Mouse (Mus musculus): ENCODE results near the gene Naa80. TPM values are rescaled to one million over a fixed set of nuclear protein-coding genes. Genes with fewer than 3 reads are reported as not detected.
A peak's percentile ranks its signal among the peaks of the same experiment; 100 is the strongest.
"Not testable (repeated sequence)": the region's sequence is repeated elsewhere in the genome, so short reads cannot be mapped to it uniquely, and the experiment has no call there.

The Naa80 gene
- polyA plus RNA-seq, 1 experiment from 2014 or later, result 15.2 TPM

- peaks cover 38% of the 10 kb centered on the region for H3K4me1 ChIP-seq (ENCODE audit: control insufficient read depth, insufficient read depth, low read length)
- peaks cover 20% of the 10 kb centered on the region for H3K36me3 ChIP-seq (ENCODE audit: control insufficient read depth, insufficient read depth, low read length)
- H3K4me2 ChIP-seq, result peak overlapping the region; percentile 93
- H3K9me3 ChIP-seq (replicated peaks; ENCODE audit: control insufficient read depth, low read length), result no peaks in the 10 kb centered on the region
- no peak overlapping the region for H3K27ac ChIP-seq (ENCODE audit: low read depth, low read length)
- WGBS (ENCODE audit: insufficient replicate concordance), result 86% methylated on average over 22 of the region's 22 CpGs
- peak overlapping the region; percentile 85 for H3K4me3 ChIP-seq (ENCODE audit: low read depth, low read length)
- H3K9ac ChIP-seq (ENCODE audit: low read depth, low read length), result peak overlapping the region; percentile 40; the same call in 1 of the 2 replicates
- ATAC-seq (replicated peaks; ENCODE audit: insufficient number of reproducible peaks, low FRiP score, low TSS enrichment), result no peak
- no peaks in the 10 kb centered on the region for H3K27me3 ChIP-seq (ENCODE audit: control insufficient read depth, insufficient read depth, low read length)
Observed at GRCm38 (mm10) chr9:107571534-107572326, 7.0 kb upstream of the Naa80 start.

GRCm38 (mm10) chr9:107572327-107572662 lies 6.4 kb upstream of the Naa80 start:
- ATAC-seq (replicated peaks; ENCODE audit: insufficient number of reproducible peaks, low FRiP score, low TSS enrichment), result no peak
- no peak overlapping the region for H3K27ac ChIP-seq (ENCODE audit: low read depth, low read length)

DNA sequence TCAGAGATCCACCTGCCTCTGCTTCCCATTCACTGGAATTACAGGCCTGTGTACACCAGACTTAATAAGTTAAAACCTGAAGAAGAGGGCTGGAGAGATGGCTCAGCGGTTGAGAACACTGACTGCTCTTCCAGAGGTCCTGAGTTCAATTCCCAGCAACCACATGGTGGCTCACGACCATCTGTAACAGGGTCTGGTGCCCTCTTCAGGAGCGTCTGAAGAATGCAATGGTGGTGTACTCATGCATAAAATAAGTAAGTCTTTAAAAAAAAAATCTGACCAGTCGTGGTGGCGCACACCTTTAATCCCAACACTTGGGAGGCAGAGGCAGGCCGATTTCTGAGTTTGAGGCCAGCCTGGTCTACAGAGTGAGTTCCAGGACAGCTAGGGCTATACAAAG lies 4.9 kb upstream of the Naa80 start:
- H3K9ac ChIP-seq (ENCODE audit: low read depth, low read length); H3K27me3 ChIP-seq (ENCODE audit: control insufficient read depth, insufficient read depth, low read length); ATAC-seq (replicated peaks; ENCODE audit: insufficient number of reproducible peaks, low FRiP score, low TSS enrichment); H3K4me2 ChIP-seq; H3K4me3 ChIP-seq (ENCODE audit: low read depth, low read length); H3K27ac ChIP-seq (ENCODE audit: low read depth, low read length); H3K9me3 ChIP-seq (replicated peaks; ENCODE audit: control insufficient read depth, low read length): not testable (repeated sequence)
- Histone ChIP-seq H3K4me1 (ENCODE audit: control insufficient read depth, insufficient read depth, low read length) (peaks cover 37% of the 10 kb centered on the region), H3K36me3 (ENCODE audit: control insufficient read depth, insufficient read depth, low read length) (peaks cover 20% of the 10 kb centered on the region)
- WGBS (ENCODE audit: insufficient replicate concordance), result 82% methylated on average over 6 of the region's 6 CpGs

More at GRCm38 (mm10) chr9:107572327-107572662, 6.4 kb upstream of the Naa80 start:
- Histone ChIP-seq H3K4me2 (no peak overlapping the region), H3K27me3 (ENCODE audit: control insufficient read depth, insufficient read depth, low read length) (no peaks in the 10 kb centered on the region), H3K36me3 (ENCODE audit: control insufficient read depth, insufficient read depth, low read length) (peaks cover 20% of the 10 kb centered on the region), H3K4me3 (ENCODE audit: low read depth, low read length) (no peak overlapping the region), H3K9ac (ENCODE audit: low read depth, low read length) (no peak overlapping the region), H3K4me1 (ENCODE audit: control insufficient read depth, insufficient read depth, low read length) (peaks cover 43% of the 10 kb centered on the region), H3K9me3 (replicated peaks; ENCODE audit: control insufficient read depth, low read length) (no peaks in the 10 kb centered on the region)
- WGBS (ENCODE audit: insufficient replicate concordance), result 91% methylated on average over 2 of the region's 2 CpGs

DNA sequence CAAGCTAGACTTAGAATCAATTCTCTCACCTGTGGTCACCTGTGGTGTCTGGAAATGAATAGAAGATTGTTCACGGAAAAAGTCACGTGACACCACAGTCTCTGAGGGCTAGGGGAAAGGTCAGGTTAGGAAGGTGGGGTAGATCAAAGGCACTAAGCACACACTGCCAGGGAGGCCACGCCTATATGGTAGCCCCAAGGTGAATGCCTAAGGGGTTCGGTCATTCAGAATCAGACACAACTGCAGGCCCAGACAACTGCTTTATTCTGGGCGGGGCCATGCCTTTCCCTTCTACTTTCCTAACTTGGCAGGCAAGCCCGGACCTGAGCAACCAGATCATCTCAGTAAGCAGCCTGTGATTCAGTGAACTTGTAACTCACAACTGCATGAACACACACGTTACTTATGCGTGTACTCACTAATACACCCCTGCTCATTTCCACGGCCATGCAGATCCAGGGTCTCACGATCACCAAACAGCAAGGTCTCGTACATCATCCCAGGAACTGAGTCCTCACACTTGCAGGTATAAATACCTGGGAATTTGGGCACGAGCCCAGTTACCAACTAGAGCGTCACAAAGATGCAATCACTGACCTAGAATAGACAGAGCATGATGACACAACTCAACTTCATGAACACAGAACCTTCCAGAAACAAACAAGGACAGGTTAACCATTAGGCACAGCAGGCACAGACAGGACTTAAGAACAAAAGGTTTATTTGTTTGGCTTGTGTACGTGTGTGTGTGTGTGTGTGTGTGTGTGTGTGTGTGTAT lies 2.9 kb upstream of the Naa80 start:
- Histone ChIP-seq H3K9ac (ENCODE audit: low read depth, low read length) (no peak overlapping the region), H3K4me2 (no peak overlapping the region; the same call in 1 of the 2 replicates), H3K27me3 (ENCODE audit: control insufficient read depth, insufficient read depth, low read length) (no peaks in the 10 kb centered on the region), H3K4me3 (ENCODE audit: low read depth, low read length) (no peak overlapping the region), H3K4me1 (ENCODE audit: control insufficient read depth, insufficient read depth, low read length) (peaks cover 25% of the 10 kb centered on the region), H3K36me3 (ENCODE audit: control insufficient read depth, insufficient read depth, low read length) (peaks cover 14% of the 10 kb centered on the region), H3K27ac (ENCODE audit: low read depth, low read length) (no peak overlapping the region), H3K9me3 (replicated peaks; ENCODE audit: control insufficient read depth, low read length) (no peaks in the 10 kb centered on the region)
- no peak for ATAC-seq (replicated peaks; ENCODE audit: insufficient number of reproducible peaks, low FRiP score, low TSS enrichment)
- 79% methylated on average over 14 of the region's 14 CpGs for WGBS (ENCODE audit: insufficient replicate concordance)

- peak within 1 kb of the TSS; percentile 64 for H3K4me2 ChIP-seq
- H3K9ac ChIP-seq (ENCODE audit: low read depth, low read length), result peak within 1 kb of the TSS; percentile 60
- H3K4me1 ChIP-seq (ENCODE audit: control insufficient read depth, insufficient read depth, low read length), result peaks cover 23% of the 10 kb centered on the region
- peaks cover 12% of the 10 kb centered on the region for H3K36me3 ChIP-seq (ENCODE audit: control insufficient read depth, insufficient read depth, low read length)
- H3K27ac ChIP-seq (ENCODE audit: low read depth, low read length), result no peak within 1 kb of the TSS
- H3K4me3 ChIP-seq (ENCODE audit: low read depth, low read length), result peak within 1 kb of the TSS; percentile 27
- H3K27me3 ChIP-seq (ENCODE audit: control insufficient read depth, insufficient read depth, low read length), result no peaks in the 10 kb centered on the region
- H3K9me3 ChIP-seq (replicated peaks; ENCODE audit: control insufficient read depth, low read length), result no peaks in the 10 kb centered on the region
- WGBS (ENCODE audit: insufficient replicate concordance), result 25% methylated on average over 16 of the region's 16 CpGs
- ATAC-seq (replicated peaks; ENCODE audit: insufficient number of reproducible peaks, low FRiP score, low TSS enrichment), result peak; percentile 74
Observed at GRCm38 (mm10) chr9:107576357-107577107, 2.2 kb upstream of the Naa80 start, which contains the start of gene Hyal1. Gene Hyal1 (plus strand): TSS chr9:107576927.

DNA sequence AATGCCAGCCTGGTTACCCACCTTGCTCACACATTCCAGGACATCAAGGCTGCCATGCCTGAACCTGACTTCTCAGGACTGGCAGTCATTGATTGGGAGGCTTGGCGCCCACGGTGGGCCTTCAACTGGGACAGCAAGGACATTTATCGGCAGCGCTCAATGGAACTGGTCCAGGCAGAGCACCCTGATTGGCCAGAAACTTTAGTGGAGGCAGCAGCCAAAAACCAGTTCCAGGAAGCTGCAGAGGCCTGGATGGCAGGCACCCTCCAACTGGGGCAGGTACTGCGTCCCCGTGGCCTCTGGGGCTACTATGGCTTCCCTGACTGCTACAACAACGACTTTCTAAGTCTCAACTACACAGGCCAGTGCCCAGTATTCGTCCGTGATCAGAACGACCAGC lies 816 bp upstream of the Naa80 start:
- Histone ChIP-seq H3K4me1 (ENCODE audit: control insufficient read depth, insufficient read depth, low read length) (peaks cover 19% of the 10 kb centered on the region), H3K4me2 (no peak overlapping the region)

GRCm38 (mm10) chr9:107579023-107579900 lies 575 bp downstream of the Naa80 start:
- H3K9ac ChIP-seq (ENCODE audit: low read depth, low read length), result no peak overlapping the region
- no peak for ATAC-seq (replicated peaks; ENCODE audit: insufficient number of reproducible peaks, low FRiP score, low TSS enrichment)
- no peak overlapping the region for H3K4me3 ChIP-seq (ENCODE audit: low read depth, low read length)
- H3K27me3 ChIP-seq (ENCODE audit: control insufficient read depth, insufficient read depth, low read length), result no peaks in the 10 kb centered on the region
- H3K36me3 ChIP-seq (ENCODE audit: control insufficient read depth, insufficient read depth, low read length), result no peaks in the 10 kb centered on the region; the same call in 1 of the 2 replicates
- H3K27ac ChIP-seq (ENCODE audit: low read depth, low read length), result no peak overlapping the region; the same call in 1 of the 2 replicates
- no peak overlapping the region for H3K4me2 ChIP-seq
- H3K4me1 ChIP-seq (ENCODE audit: control insufficient read depth, insufficient read depth, low read length), result peaks cover 19% of the 10 kb centered on the region
- no peaks in the 10 kb centered on the region for H3K9me3 ChIP-seq (replicated peaks; ENCODE audit: control insufficient read depth, low read length)
- 91% methylated on average over 14 of the region's 14 CpGs for WGBS (ENCODE audit: insufficient replicate concordance)

More for the DNA sequence above, 816 bp upstream of the Naa80 start:
- ATAC-seq (replicated peaks; ENCODE audit: insufficient number of reproducible peaks, low FRiP score, low TSS enrichment), result no peak
- H3K27me3 ChIP-seq (ENCODE audit: control insufficient read depth, insufficient read depth, low read length), result no peaks in the 10 kb centered on the region
- H3K36me3 ChIP-seq (ENCODE audit: control insufficient read depth, insufficient read depth, low read length), result peaks cover 5% of the 10 kb centered on the region; the same call in 1 of the 2 replicates
- WGBS (ENCODE audit: insufficient replicate concordance), result 87% methylated on average over 10 of the region's 10 CpGs
- H3K9ac ChIP-seq (ENCODE audit: low read depth, low read length), result no peak overlapping the region
- H3K4me3 ChIP-seq (ENCODE audit: low read depth, low read length), result no peak overlapping the region
- H3K9me3 ChIP-seq (replicated peaks; ENCODE audit: control insufficient read depth, low read length), result no peaks in the 10 kb centered on the region
- H3K27ac ChIP-seq (ENCODE audit: low read depth, low read length), result no peak overlapping the region

Measured in heart, embryonic 11.5 days (tissue).